Mouse (Mus musculus) heart, postnatal 4 days (tissue): ENCODE measurements around the gene Wdr13. TPM values are rescaled to one million over a fixed set of nuclear protein-coding genes. Genes with fewer than 3 reads are reported as not detected.

Experiments used
- DNase-seq: peaks from one replicate; pipeline ENCODE4 v3.0.0; 2021
- total RNA-seq, 2 experiments: library from RNA; stranded (reverse); gene quantifications; 2 replicates each; pipeline ENCODE4 v1.2.3; 2021

Wdr13 gene
- 10 to 100 TPM; 74.1 to 79.1 TPM for total RNA-seq

- peak; percentile 90 for DNase-seq
Measured at GRCm38 (mm10) chrX:8132017-8132976, at the start of gene Wdr13. TSS of gene Wdr13 (minus strand) at chrX:8132892.

DNA sequence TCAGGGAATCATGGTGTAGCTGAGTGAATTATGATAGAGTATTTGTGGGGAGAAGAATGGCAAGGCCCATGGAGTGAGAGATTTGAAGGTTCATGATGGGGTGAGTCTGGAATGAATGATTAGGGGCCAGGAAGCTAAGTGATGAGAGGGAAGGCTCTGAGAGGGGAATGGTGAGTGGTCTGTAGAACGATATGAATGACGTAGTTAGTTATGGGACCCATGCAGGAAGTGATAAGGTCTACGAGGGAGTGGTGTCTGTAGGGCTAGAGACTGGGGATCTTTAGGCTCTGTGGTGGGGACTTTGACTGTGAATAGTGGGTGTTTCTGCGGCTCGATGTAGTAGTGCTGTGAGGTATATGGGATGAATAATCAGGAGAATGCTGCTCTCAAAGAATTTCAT is 47.0 kb upstream of the Wdr13 start:
- no peak for DNase-seq

GRCm38 (mm10) chrX:8178871-8179270 is 46.2 kb upstream of the Wdr13 start:
- DNase-seq: no peak

- DNase-seq: peak; percentile 85
Measured at GRCm38 (mm10) chrX:8175504-8176385, 43.1 kb upstream of the Wdr13 start, which contains the start of gene Tbc1d25. TSS of gene Tbc1d25 (minus strand) at chrX:8176181.

- no peak for DNase-seq
Measured at GRCm38 (mm10) chrX:8175169-8175503, 42.4 kb upstream of the Wdr13 start.

GRCm38 (mm10) chrX:8167716-8168647 is 35.3 kb upstream of the Wdr13 start:
- DNase-seq: no peak

GRCm38 (mm10) chrX:8164471-8164870 is 31.8 kb upstream of the Wdr13 start:
- DNase-seq: no peak

DNA sequence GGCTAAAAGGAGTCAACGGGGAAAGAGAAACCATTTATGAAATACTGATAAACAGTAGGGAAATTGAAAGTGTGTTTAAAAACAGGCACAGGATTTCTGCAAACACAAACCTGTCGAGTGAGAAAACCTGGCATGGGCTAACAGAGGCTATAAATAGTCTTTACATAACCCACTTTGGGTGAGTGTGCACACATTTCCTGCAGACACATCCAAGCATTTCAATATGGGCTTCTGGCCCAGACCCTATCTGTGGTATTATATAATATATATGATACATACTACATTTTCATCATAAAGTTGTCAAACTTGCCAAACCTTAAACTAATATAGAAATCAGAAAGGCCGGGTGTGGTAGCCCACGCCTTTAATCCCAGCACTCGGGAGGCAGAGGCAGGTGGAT is 30.4 kb upstream of the Wdr13 start:
- no peak for DNase-seq

DNA sequence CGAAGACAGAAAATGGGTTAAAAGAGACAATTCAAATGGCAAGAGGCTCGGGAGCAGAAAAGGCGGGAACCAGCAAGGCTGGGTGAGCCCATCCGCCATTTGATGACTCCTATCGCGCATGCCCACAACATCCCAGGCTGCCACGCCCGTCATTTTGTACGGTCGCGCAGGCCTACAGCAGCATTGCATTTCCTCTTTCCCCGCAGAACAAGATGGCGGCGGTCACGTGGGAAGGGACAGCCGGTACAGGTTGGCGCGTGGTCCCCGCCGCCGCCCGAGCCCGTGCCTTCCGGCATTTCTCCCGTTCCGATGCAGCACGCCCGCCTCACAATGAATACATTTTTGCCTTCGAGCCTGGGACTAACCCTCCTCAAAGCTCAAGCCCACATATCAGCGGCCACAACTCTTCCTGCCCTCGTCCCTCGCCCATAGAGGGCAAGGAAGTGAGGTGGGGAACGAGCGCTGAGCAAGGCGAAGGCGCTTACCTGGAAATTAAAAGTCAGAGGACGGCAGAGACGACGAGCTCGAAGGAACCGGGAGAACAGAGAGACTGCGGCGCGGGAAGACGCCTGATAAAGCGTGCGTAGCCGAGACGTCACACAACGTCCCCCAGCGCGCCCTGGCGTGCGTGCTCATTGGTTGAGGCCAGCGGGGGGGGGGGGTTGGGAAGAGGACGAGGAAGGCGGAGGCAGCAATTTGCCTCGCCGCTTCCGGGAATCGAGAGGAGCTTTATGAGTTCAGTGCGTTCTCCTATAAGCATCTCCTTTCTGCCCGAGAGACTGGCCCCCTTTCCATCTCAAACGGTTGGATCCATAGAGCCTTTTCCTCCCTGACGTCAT is 12.7 kb upstream of the Wdr13 start, which contains the start of gene Rbm3:
Rbm3 (minus strand) TSS at position 728 of the 839 bp plus-strand sequence.
- peak; percentile 86 for DNase-seq

DNA sequence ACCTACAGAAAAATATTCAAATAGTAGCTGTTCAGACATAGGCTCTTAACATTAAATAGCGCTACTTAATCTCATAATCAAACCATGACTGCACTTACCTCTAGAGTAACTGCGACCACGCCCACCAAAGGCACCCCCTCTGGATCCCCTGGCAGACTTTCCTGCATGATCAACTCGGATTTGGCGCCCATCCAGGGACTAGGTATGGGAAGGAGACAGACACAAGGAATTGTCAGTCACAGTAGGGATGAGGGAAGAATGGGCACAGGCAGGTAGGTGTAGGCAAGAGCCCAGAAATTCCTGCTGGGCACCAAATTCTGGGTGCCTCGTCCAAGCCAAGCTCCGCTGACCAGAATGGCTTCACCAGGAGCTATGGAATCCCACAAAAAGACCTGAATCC is 11.1 kb upstream of the Wdr13 start:
- no peak for DNase-seq

DNA sequence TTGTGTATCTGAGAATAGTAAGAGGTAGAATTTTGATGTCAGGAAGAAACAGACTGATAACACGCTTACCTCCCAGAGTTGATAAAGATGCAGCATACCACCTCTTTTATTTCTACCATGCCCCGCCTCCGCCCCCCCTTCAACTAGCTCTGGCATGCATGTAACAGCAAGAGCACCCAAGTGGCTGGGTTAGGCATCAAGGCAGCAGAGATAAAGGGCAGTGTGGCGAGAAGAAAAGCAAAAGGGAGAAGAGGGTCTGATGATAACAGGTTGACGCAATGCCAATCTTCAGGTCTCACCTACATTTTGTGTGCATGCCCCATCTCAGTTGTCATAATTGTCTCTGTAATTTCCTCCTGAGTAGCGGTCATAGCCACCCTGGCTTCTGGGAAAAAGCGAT is 10.3 kb upstream of the Wdr13 start:
- no peak for DNase-seq

GRCm38 (mm10) chrX:8141058-8141457 is 8.4 kb upstream of the Wdr13 start:
- DNase-seq: no peak

DNA sequence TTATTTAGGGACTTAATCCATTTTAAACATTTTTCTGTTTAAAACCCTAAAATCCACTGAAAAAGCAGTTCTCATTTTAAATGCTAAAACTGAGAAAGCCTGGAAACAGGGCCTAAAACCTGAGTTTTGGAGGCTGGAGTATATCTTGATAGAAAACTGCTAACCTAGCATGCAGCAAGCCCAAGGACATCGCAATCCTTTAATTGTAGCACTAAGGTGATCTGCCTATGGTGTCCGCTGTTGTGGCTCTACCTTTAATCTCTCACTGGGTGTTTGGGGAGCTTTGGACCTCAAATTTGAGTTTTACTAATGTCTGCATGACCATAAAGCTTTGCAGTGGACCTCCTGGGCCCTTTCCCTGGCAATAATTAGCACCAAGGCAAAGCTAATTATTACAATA is 7.8 kb upstream of the Wdr13 start:
- DNase-seq: no peak

DNA sequence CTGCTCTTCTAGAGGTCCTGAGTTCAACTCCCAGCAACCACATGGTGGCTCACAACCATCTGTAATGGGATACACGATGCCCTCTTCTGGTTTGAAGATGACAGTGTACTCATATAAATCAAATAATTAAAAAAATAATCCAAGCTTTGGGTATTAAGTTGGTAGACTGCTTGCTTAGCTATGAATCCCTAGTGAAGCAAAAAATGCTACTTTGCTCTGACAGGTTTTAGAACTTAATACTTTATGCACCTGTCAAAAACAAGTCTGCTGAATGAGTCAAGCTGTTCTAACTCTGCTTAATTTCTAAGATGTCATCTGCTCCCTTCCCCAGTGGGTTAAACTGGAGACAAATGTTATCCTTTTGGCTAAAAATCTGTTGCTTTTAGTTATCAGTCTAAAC is 6.8 kb upstream of the Wdr13 start:
- DNase-seq: no peak

DNA sequence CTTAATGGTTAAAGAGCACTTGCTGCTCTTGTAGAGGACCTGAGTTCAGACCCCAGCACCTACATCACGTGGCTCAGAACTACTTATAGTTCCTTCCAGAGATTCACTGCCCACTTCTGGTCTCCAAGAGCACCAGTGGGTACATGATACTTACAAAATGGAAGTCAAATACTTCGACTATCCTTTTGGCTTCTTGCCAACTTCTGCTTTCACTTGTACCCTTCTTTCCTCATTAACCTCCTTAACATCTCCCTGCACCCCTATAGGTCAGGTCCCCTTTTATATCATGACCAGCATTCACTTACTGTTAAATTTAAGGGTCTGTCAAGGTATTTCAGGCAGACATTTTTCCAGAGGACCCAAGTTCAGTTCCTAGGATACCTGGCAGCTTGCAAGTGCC is 3.2 kb upstream of the Wdr13 start:
- DNase-seq: no peak

- DNase-seq: no peak
Measured at GRCm38 (mm10) chrX:8131393-8131792, 1.3 kb downstream of the Wdr13 start.

DNA sequence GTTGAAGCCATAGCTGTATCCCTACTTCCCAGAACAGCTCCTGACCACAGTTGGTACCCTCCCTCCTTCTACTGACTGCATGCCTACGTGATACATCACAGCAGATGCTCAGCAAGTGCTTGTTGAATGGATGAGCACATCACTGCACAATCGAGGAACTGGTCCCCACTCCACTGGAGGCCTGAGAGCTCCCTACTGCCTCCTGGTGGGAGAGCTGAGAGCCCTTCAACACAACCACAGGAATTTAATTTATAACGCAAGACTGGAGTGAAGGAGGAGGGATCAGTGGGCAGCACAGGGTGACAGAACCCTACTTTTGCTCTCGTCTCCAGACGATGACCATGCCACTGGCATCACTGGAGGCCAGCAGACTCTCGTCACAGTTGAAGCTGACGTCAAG is 7.5 kb downstream of the Wdr13 start:
- no peak for DNase-seq

GRCm38 (mm10) chrX:8123821-8124470 is 8.7 kb downstream of the Wdr13 start:
- no peak for DNase-seq

DNA sequence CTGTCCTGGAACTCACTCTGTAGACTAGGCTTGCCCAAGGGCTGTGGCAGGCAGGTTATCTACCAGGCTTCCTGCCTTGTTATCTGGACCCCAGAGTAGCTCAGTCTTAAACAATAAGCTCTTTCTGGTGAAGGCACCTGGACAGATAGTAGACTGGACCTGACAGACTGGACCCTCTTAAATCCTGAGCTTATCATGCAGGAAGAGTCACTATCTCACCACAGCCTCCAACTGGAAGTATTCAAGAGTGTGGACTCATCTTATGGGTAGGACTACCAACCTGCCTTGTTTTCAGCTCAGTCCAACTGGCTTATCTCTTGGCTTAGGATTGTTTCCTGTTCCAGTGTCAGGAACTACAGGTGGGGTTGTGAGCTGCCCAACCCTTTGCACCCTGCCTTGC is 15.4 kb downstream of the Wdr13 start:
- no peak for DNase-seq

- DNase-seq: no peak
Measured at GRCm38 (mm10) chrX:8115275-8115674, 17.4 kb downstream of the Wdr13 start.

DNA sequence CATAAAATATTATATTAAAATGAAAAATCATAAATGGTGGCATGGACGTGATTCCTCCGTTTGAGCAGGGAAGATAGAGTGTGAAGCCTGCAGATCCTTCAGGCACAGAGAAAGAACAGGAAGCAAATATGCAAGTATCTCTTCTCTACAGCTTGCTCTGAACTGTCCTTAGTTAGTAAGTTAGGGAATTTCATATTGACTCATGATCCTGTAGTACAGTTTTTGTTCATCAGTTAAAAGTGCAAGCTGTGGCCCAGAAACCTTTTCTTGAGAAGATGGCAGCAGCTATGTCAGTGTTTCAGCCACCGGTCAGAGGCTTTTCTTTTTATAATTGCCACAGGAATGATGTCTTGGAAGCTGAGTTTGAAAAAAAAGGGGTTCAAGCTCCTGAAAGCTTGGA is 27.7 kb downstream of the Wdr13 start:
- no peak for DNase-seq
